Mouse (Mus musculus): ENCODE data around the gene Myrf. TPM values are rescaled to one million over a fixed set of nuclear protein-coding genes. Genes with fewer than 3 reads are reported as not detected.

The Myrf gene
- total RNA-seq (2021): 1 to 10 TPM; 4.2 to 6.2 TPM
- long read RNA-seq, experiment 1, partial matches to known transcripts: 2 of 5 reads
- long read RNA-seq, experiment 1, other reads (novel, unspliced or antisense): 3 of 5 reads
- long read RNA-seq, experiment 2, partial matches to known transcripts: 0 of 1 reads
- long read RNA-seq, experiment 2, other reads (novel, unspliced or antisense): 1 of 1 reads

GRCm38 (mm10) chr19:10240654-10241305 lies at the start of gene Myrf:
Myrf (minus strand) TSS chr19:10240748.
- peak; percentile 81 to 84 for DNase-seq

- no peak for DNase-seq
Measured at GRCm38 (mm10) chr19:10289609-10290150, 49.1 kb upstream of the Myrf start.

- no peak for DNase-seq
Measured at GRCm38 (mm10) chr19:10288125-10289040, 47.8 kb upstream of the Myrf start.

DNA sequence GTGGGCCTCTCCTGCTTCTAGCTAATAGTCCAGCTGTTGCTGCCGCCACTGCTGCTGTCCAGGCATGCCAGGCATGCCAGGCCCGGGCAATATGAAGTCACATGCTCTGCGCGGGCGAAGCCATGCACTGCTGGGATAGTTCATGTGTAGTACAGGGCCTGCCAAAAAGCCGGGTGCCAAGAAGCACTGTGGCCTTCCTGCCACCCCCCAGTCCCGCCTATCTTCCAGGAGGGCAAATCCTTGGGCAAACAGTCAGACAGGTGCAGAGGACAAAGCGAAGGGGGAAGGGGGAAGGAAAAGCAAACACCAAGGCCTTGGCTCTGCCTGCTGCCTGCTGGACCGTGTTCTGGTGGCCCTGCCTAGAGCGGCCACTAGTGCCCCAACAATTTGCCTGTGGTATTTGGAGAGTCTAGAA lies 45.9 kb upstream of the Myrf start:
- no peak for DNase-seq

- DNase-seq: peak in 1 of 2 experiments; percentile 60
Measured at GRCm38 (mm10) chr19:10280771-10281540, 40.4 kb upstream of the Myrf start.

- peak; percentile 62 to 81 for DNase-seq
Measured at GRCm38 (mm10) chr19:10279668-10280067, 39.1 kb upstream of the Myrf start.

DNA sequence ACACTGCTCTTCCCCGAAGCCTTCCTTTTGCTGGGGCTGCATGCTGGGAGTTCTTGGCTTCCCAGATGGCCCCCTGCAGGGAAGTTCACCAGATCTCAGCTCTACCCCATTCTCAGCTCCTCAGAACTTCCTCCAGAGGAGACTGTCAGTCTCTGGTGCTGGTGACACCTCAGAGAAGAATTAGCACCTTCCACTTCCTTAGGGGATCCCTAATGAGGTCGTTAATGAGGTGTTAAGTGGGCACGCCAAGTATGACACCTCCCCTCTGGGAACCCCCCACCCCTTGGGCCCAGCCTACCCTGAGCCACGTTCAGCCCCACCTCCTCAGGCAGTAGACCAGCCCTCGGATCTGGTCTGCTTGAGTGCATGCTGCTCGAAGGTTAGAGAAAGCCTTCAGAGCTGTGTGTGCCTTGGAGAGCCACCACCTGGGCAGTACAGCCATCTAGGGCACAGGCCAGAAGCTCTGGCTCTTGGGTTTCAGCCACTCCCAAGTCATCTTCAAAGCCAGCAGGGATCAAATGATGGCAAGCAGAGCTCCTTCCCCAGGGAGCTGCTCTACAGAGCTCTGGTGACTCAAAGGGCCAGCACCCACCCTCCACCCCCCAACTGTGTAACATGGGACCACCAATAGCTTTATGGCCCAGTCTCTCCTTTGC lies 38.2 kb upstream of the Myrf start:
- DNase-seq: no peak

DNA sequence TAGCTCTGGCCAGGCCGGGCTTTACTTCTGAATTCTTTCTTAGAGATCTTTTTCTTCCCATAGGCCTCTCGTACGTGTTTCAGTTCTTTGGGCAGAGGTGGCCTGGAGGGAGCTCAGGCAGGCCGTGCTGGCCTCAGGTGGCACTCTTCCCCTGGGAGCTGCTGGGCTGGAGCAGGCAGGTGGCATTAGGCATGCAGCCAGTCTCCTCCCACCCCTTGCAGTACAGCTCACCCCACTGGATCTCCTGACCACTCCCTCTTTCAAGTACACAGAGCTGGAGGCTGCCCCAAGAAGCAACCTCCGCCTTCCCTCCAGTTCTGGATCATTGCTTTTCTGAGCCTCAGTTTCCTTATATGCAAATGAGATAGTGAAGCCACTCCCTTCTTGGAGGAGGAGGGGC lies 37.2 kb upstream of the Myrf start:
- no peak for DNase-seq

- DNase-seq: no peak
Measured at GRCm38 (mm10) chr19:10277331-10277730, 36.8 kb upstream of the Myrf start.

DNA sequence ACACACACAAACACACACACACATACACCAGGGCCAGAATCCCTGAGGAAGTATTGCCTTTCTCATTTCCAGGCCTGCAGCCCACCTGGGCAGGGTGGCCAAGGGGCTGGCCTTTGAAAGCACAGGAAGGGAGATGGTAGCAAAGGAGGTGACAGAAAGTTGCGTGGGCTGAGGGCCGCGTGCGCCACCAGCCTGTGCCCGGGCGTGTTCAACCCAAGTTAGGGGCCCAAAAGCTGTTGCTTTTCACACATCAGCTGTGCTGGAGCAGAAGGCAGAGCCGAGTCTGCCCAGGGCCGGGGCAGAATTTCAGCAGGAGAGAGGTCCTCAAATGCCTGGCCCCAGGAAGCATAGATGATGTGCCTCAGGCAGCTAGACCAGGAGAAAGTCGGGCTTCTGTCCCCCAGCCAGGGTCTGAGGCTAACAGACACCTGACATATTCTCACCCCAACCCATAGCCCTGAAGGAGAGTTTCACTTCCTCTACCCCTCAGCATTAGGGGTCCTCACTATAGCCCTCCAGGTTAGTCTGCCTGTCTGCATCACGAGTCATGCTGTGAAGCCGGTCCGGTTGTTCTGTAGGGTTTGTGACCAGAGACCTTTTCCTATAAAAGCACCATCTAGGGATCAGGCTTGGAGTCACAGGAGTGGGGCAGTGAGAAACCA lies 36.1 kb upstream of the Myrf start:
- DNase-seq: no peak

GRCm38 (mm10) chr19:10274056-10274455 lies 33.5 kb upstream of the Myrf start:
- DNase-seq: no peak

DNA sequence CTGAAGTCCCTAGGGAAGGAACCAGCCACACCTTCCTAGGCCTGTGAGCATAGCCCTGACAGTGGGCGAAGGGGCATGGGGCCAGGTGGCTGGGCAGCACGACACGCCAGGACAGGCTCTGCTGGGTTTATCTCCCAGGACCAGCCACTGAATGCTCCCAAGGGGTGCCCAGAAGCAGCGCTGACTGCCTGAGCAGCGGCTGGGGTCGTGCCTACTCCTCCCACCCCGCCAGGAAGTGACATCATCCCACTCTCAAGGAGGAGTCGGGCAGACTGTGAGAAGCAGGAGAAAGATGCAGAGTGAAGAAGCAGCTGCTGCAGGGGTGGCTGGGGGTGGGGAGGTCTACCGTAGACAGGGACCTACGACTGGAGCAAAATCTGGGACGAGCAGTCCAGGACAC lies 32.2 kb upstream of the Myrf start:
- peak; percentile 60 to 66 for DNase-seq

DNA sequence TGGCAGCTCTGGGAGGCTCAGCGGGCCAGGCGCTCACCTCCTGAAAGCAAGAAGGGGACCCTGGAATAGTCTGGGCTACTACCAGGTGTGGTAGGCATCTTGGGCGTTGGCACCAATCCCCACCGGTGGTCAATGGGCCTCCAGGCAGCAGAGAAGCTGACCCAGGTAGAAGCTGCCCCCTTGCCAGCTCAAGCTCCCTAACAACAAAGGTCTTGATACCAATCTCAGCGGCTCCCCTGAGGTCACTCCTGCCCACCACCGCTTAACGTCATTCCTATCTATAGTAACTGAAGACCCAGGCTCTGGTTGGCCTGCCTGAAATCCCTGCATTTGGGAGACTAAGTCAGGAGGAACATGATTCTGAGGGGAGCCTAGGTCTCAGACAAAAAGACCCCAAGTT lies 31.0 kb upstream of the Myrf start:
- DNase-seq: no peak

DNA sequence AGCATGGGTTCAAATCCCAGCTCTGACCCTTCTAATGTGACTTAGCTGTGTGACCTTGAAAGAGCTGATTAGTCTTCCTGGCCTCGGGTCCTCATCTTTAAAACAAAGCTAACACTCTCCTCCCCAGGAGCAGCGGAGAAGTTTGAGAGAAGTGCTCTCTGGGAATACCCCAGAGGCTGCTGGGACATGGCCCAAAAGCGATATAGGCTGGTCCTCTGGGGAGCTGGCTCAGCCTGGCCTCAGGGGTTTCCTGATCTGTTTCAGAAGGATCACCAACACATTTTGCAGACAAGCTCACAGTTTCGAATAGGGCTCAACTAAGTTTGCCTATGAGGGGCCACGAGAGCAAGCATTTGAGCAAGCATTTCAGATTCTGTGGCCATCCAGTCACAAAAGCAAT lies 29.8 kb upstream of the Myrf start:
- no peak for DNase-seq

DNA sequence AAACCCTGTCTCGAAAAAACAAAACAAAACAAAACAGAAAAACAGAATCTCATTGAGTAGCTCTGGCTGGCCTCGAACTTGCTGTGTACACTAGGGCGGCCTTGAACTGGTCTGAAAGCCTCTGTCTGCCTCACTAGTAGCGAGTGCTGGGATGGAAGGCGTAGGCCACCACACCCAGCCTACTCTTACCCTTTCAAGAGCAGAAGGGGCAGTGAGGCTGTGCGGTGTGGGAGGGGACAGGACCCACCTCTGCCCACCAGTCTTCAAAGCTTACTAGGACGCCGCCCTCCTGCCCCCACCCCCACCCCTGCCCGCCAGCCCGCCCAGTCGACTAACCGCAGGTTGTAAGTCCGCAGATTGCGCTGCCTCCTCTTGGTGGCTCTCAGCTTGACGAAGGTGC lies 28.3 kb upstream of the Myrf start:
- DNase-seq: no peak

DNA sequence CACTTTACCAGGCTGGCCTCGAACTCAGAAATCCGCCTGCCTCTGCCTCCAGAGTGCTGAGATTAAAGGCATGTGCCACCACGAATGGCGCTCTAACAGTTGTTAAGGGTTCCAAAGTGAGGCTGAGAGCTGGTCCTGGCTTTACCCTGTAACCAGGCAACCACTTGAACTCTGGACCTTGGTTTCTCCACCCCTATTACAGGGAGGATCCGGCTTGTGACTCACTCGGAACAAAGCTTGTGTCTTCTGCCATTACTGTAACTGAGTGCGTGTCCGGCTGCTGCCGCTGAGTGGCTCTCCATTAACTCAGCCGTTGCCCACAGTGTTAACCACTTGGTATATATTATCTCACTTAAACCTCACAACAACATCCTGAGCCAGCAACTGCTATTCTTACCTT lies 27.4 kb upstream of the Myrf start:
- peak; percentile 26 to 50 for DNase-seq

GRCm38 (mm10) chr19:10267057-10267456 lies 26.5 kb upstream of the Myrf start:
- peak; percentile 58 to 73 for DNase-seq

- peak; percentile 88 to 93 for DNase-seq
Measured at GRCm38 (mm10) chr19:10266196-10266850, 25.8 kb upstream of the Myrf start.

GRCm38 (mm10) chr19:10261369-10261768 lies 20.8 kb upstream of the Myrf start:
- no peak for DNase-seq

DNA sequence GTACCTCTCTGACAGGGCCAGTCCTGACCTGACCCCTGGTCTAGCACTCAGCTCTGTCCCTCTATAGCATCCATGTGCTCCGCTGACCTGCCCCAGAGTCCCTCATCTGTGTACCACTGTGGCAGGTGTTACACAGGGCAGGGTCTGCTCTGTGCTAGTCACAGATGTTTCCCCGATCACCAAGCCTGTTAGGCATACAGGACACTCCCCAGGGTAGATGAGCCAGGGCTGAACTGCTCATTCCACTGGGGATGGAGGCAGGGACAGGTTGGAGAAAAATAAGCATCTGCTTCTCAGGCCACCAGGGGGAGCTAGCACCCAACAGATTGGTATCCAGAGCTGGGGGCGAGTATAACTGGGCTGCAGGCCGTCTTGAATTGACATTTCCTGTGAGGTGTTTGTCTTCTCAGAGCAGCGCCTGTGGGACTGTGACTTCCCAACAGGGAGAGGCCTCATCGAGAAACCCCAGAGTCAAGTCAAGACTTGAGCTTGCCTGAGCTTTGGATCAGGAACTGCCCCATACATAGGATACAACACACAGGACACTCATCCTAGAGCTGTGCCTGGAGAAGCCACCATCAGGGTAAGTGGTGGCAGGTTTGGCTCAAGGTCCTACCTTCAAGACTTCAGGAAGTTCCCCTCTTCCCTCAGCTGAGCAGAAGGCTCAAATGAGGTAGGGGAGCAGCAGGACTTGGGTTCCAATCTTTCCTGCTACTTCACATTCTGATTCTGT lies 17.9 kb upstream of the Myrf start:
- DNase-seq: peak; percentile 78 to 92

Measured in heart, adult 18-20 months (tissue).